Mouse (Mus musculus): ENCODE results near the gene Socs3. TPM values are rescaled to one million over a fixed set of nuclear protein-coding genes. Genes with fewer than 3 reads are reported as not detected.
A peak's percentile ranks its signal among the peaks of the same experiment; 100 is the strongest.

Socs3 gene
- polyA plus RNA-seq, 1 experiment from 2014 or later = 8.2 TPM

GRCm38 (mm10) chr11:117963872-117964271, 6.0 kb downstream of the Socs3 start:
- Histone ChIP-seq H3K36me3 (ENCODE audit: control insufficient read depth, insufficient read depth) (no peaks in the 10 kb centered on the region), H3K27me3 (ENCODE audit: control insufficient read depth, insufficient read depth, low read length) (peaks cover 12% of the 10 kb centered on the region; the same call in 1 of the 2 replicates), H3K9me3 (replicated peaks; ENCODE audit: control insufficient read depth, low read length) (no peaks in the 10 kb centered on the region), H3K4me1 (ENCODE audit: control insufficient read depth, insufficient read depth, low read length) (peaks cover 52% of the 10 kb centered on the region), H3K27ac (ENCODE audit: low read length) (peak overlapping the region; percentile 92), H3K4me2 (ENCODE audit: low read depth, low read length) (peak overlapping the region; percentile 87), H3K4me3 (ENCODE audit: low read length) (peak overlapping the region; percentile 50), H3K9ac (ENCODE audit: low read length) (peak overlapping the region; percentile 69)
- 4% methylated on average over 9 of the region's 9 CpGs for WGBS
- ATAC-seq (replicated peaks; ENCODE audit: extremely low read depth, insufficient read depth, low FRiP score) = peak; percentile 0; the same call in 1 of the 2 replicates

DNA sequence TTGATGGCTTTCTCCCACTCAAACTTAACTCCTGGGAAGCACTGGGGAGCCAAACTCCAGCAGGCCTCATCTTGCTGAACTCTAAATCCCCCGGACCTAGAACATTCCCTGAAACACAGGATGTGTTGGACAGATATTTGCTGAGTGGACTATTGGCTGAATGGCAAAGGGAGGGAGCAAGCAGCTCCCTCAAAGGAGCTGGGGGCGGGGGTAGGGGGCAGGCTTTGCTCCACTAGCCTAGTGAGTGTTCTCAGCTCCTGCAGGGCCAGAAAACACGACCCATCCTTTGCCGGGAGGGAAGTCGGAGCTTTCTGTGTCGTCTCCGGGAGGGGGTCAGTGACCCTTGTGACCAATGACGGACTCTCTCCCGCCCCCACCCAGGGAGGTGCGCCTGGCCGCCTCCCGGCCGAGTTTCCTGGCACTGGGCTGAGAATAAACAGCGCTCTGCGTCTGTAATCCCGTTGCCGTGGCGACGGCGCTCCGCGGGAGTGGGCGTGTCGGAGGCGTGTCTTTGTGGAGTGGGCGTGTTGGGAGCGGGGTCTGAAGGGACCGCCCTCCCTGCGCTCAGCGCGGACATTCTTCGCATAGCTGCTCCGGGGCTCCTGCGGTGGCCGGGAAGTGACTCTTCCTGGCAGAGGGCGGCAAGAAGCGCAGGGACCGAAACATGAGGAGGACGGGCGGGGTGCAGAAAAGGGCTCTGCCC, 6.6 kb downstream of the Socs3 start:
- peak overlapping the region; percentile 50 for H3K4me3 ChIP-seq (ENCODE audit: low read length)
- peak; percentile 90 for ATAC-seq (replicated peaks; ENCODE audit: extremely low read depth, insufficient read depth, low FRiP score)
- H3K27me3 ChIP-seq (ENCODE audit: control insufficient read depth, insufficient read depth, low read length) = peaks cover 12% of the 10 kb centered on the region; the same call in 1 of the 2 replicates
- WGBS = under 1% methylated on average over 40 of the region's 40 CpGs
- no peaks in the 10 kb centered on the region for H3K9me3 ChIP-seq (replicated peaks; ENCODE audit: control insufficient read depth, low read length)
- peak overlapping the region; percentile 69 for H3K9ac ChIP-seq (ENCODE audit: low read length)
- H3K36me3 ChIP-seq (ENCODE audit: control insufficient read depth, insufficient read depth) = no peaks in the 10 kb centered on the region
- peaks cover 54% of the 10 kb centered on the region for H3K4me1 ChIP-seq (ENCODE audit: control insufficient read depth, insufficient read depth, low read length)
- H3K27ac ChIP-seq (ENCODE audit: low read length) = peak overlapping the region; percentile 93
- peak overlapping the region; percentile 87 for H3K4me2 ChIP-seq (ENCODE audit: low read depth, low read length)

DNA sequence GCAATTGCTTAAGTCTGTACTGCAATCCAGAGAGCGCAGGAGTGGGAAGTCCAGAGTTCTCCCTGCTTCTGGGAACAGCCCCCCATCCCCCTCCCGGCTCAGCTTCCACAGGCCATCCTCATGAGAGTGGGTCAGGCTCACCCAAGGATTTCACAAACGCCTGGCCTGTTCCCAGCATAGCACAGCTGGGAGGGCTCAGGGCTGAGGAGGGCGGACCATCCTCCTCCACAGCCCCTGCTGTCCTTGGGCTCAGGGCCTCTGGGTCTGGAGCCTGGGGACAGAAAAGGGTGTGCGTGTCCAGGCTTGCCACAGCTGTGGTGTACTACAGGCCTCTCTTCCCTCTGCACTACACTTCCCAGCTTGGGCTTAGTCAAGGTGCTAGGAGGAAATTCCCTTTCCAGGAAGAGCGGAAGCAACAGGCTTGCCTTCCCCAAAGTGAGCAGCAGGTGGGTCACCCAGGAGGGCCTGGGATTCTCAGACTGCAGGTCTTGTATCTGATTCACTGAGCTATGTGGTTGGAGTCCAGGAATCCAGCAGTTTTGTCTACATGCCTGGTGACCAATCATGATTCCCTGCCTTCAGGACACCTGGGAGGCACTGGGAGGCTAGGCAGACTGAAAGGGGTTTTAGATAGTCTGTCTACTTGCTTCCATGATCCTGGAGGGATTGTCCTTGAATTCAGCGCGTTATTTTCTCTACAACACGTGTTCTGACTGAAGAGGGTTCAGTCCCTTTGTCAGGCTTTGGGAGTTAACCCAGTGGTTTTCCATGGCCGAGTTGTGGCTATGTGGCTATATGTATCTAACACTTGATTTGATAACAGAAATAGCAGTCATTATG, 7.4 kb downstream of the Socs3 start:
- 32% methylated on average over 10 of the region's 10 CpGs for WGBS
- peaks cover 11% of the 10 kb centered on the region; the same call in 1 of the 2 replicates for H3K27me3 ChIP-seq (ENCODE audit: control insufficient read depth, insufficient read depth, low read length)
- peaks cover 51% of the 10 kb centered on the region for H3K4me1 ChIP-seq (ENCODE audit: control insufficient read depth, insufficient read depth, low read length)
- H3K36me3 ChIP-seq (ENCODE audit: control insufficient read depth, insufficient read depth) = no peaks in the 10 kb centered on the region
- peak overlapping the region; percentile 60 for H3K9ac ChIP-seq (ENCODE audit: low read length)
- H3K9me3 ChIP-seq (replicated peaks; ENCODE audit: control insufficient read depth, low read length) = no peaks in the 10 kb centered on the region
- peak; percentile 15; the same call in 1 of the 2 replicates for ATAC-seq (replicated peaks; ENCODE audit: extremely low read depth, insufficient read depth, low FRiP score)
- peak overlapping the region; percentile 87 for H3K4me2 ChIP-seq (ENCODE audit: low read depth, low read length)
- H3K27ac ChIP-seq (ENCODE audit: low read length) = peak overlapping the region; percentile 93
- H3K4me3 ChIP-seq (ENCODE audit: low read length) = no peak overlapping the region

DNA sequence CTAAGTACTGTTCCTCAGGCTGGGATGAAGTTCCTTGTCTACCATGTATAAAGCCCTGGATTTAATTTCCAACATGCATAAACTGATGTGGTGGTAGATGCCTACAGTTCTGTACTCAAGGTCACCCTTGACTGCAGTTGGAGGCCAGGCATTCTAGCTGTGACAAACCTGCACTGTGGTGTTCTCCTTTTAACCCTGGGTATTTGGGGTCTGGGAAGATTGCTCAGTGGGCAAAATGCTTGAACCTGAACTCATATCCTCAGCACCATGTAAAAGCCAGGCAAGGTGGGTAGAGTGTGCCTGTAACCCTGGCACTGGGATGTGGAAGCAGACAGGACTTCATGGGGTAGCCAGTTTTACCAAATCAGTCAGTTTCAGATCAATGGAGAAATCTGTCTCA, 9.2 kb downstream of the Socs3 start:
- no peak for ATAC-seq (replicated peaks; ENCODE audit: extremely low read depth, insufficient read depth, low FRiP score)
- Histone ChIP-seq H3K36me3 (ENCODE audit: control insufficient read depth, insufficient read depth) (no peaks in the 10 kb centered on the region), H3K27me3 (ENCODE audit: control insufficient read depth, insufficient read depth, low read length) (no peaks in the 10 kb centered on the region), H3K9me3 (replicated peaks; ENCODE audit: control insufficient read depth, low read length) (no peaks in the 10 kb centered on the region), H3K4me2 (ENCODE audit: low read depth, low read length) (no peak overlapping the region), H3K4me1 (ENCODE audit: control insufficient read depth, insufficient read depth, low read length) (peaks cover 48% of the 10 kb centered on the region), H3K4me3 (ENCODE audit: low read length) (no peak overlapping the region), H3K27ac (ENCODE audit: low read length) (no peak overlapping the region), H3K9ac (ENCODE audit: low read length) (no peak overlapping the region)

DNA sequence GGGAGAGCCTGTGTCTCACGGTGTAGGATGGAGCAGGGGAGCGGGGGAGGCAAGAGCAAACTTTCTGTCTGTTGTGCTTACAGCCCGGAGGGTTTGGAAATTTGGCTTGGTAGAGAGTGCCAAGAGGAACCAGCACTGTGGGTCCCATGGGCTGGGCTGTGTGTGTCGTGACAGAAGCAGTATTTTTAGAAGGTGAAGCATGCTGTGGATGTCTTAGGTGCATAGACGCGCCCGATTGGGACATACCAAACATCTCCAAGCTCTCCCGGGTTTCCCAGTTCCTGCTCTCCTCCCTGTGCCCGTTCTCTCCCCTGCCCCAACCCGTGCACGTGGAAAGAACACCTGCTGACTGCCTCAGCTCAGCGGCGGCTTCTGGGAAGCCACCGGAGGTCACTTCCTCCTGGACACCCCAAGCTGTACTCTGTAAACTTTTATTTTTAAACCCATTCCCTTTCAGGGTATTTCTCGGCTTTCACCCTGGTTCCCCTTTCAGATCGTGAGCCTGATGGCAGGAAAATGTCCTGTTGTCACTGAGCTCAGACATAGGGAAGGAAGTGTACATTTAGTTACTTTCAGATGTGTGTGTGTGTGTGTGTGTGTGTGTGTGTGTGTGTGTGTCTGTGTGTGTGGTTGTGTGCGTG, 10.0 kb downstream of the Socs3 start:
- Histone ChIP-seq H3K27ac (ENCODE audit: low read length) (no peak overlapping the region), H3K9ac (ENCODE audit: low read length) (peak overlapping the region; percentile 34; the same call in 1 of the 2 replicates), H3K36me3 (ENCODE audit: control insufficient read depth, insufficient read depth) (no peaks in the 10 kb centered on the region), H3K9me3 (replicated peaks; ENCODE audit: control insufficient read depth, low read length) (no peaks in the 10 kb centered on the region), H3K27me3 (ENCODE audit: control insufficient read depth, insufficient read depth, low read length) (no peaks in the 10 kb centered on the region), H3K4me3 (ENCODE audit: low read length) (no peak overlapping the region), H3K4me2 (ENCODE audit: low read depth, low read length) (no peak overlapping the region), H3K4me1 (ENCODE audit: control insufficient read depth, insufficient read depth, low read length) (peaks cover 41% of the 10 kb centered on the region)
- WGBS = 43% methylated on average over 17 of the region's 17 CpGs
- ATAC-seq (replicated peaks; ENCODE audit: extremely low read depth, insufficient read depth, low FRiP score) = no peak

DNA sequence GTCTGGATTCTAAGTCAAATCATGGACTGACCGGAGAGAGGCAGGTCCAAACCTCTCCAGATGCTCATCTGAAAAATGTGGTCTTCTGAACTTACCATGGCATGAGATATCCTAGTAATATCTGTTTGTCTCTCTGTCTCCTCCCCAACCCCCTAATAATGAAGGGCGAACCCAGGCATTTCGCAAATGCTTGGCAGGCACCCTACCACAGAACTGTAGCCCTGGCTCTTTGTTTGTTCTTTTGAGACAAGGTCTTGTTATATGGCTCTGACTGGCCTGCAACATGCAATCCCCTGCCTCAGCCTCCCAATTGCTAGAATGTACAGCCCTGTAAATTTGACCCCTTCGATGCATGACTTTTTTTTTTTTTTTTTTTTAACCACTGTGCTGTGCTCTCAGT, 10.7 kb downstream of the Socs3 start:
- H3K4me1 ChIP-seq (ENCODE audit: control insufficient read depth, insufficient read depth, low read length) = peaks cover 37% of the 10 kb centered on the region
- ATAC-seq (replicated peaks; ENCODE audit: extremely low read depth, insufficient read depth, low FRiP score) = no peak

DNA sequence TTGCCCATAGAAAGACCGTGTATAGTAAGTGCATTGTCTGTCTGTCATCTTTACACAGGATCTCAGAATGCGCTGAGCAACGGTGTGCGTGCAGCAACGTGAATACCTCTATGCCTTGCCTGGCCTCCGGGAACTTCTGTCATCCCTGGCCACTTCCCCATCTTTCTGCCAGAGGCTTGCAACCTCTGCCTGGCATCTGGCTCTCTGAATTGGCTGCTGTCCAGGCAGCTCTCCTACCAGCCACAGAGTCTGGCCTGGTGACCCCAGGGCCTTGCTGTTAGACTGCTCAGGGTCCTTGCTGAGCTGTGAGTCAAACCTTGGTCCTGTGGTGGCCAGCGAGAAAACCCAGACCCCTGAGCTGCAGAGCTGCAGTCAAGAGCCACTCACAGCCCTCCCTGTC, 11.7 kb downstream of the Socs3 start:
- no peaks in the 10 kb centered on the region for H3K27me3 ChIP-seq (ENCODE audit: control insufficient read depth, insufficient read depth, low read length)
- H3K4me2 ChIP-seq (ENCODE audit: low read depth, low read length) = no peak overlapping the region
- ATAC-seq (replicated peaks; ENCODE audit: extremely low read depth, insufficient read depth, low FRiP score) = no peak
- H3K9ac ChIP-seq (ENCODE audit: low read length) = no peak overlapping the region
- H3K36me3 ChIP-seq (ENCODE audit: control insufficient read depth, insufficient read depth) = no peaks in the 10 kb centered on the region
- no peaks in the 10 kb centered on the region for H3K9me3 ChIP-seq (replicated peaks; ENCODE audit: control insufficient read depth, low read length)
- WGBS = 43% methylated on average over 7 of the region's 7 CpGs
- H3K27ac ChIP-seq (ENCODE audit: low read length) = no peak overlapping the region
- H3K4me1 ChIP-seq (ENCODE audit: control insufficient read depth, insufficient read depth, low read length) = peaks cover 31% of the 10 kb centered on the region
- no peak overlapping the region for H3K4me3 ChIP-seq (ENCODE audit: low read length)

More for the DNA sequence above, 10.7 kb downstream of the Socs3 start:
- no peak overlapping the region for H3K27ac ChIP-seq (ENCODE audit: low read length)
- no peak overlapping the region for H3K9ac ChIP-seq (ENCODE audit: low read length)
- no peaks in the 10 kb centered on the region for H3K36me3 ChIP-seq (ENCODE audit: control insufficient read depth, insufficient read depth)
- H3K4me2 ChIP-seq (ENCODE audit: low read depth, low read length) = no peak overlapping the region
- WGBS = 93% methylated on average over 4 of the region's 4 CpGs
- no peaks in the 10 kb centered on the region for H3K9me3 ChIP-seq (replicated peaks; ENCODE audit: control insufficient read depth, low read length)
- H3K27me3 ChIP-seq (ENCODE audit: control insufficient read depth, insufficient read depth, low read length) = no peaks in the 10 kb centered on the region
- H3K4me3 ChIP-seq (ENCODE audit: low read length) = no peak overlapping the region

GRCm38 (mm10) chr11:117955621-117956020, 14.2 kb downstream of the Socs3 start:
- no peaks in the 10 kb centered on the region for H3K9me3 ChIP-seq (replicated peaks; ENCODE audit: control insufficient read depth, low read length)
- no peak overlapping the region for H3K27ac ChIP-seq (ENCODE audit: low read length)
- no peak overlapping the region for H3K4me3 ChIP-seq (ENCODE audit: low read length)
- H3K4me1 ChIP-seq (ENCODE audit: control insufficient read depth, insufficient read depth, low read length) = peaks cover 19% of the 10 kb centered on the region
- no peak overlapping the region for H3K9ac ChIP-seq (ENCODE audit: low read length)
- H3K27me3 ChIP-seq (ENCODE audit: control insufficient read depth, insufficient read depth, low read length) = no peaks in the 10 kb centered on the region
- WGBS = 58% methylated on average over 13 of the region's 13 CpGs
- ATAC-seq (replicated peaks; ENCODE audit: extremely low read depth, insufficient read depth, low FRiP score) = no peak
- H3K4me2 ChIP-seq (ENCODE audit: low read depth, low read length) = no peak overlapping the region
- no peaks in the 10 kb centered on the region for H3K36me3 ChIP-seq (ENCODE audit: control insufficient read depth, insufficient read depth)
